Mouse (Mus musculus): ENCODE measurements around the gene Ube3a. TPM values are rescaled to one million over a fixed set of nuclear protein-coding genes. Genes with fewer than 3 reads are reported as not detected.

The Ube3a gene
- total and polyA plus RNA-seq, 3 experiments: 35.6 to 83.3 (median 45.5) TPM

- Histone ChIP-seq H3K36me3 (replicated peaks in 1 of 2; ENCODE audit: control insufficient read depth in 1 of 2, insufficient read depth in 1 of 2, low read length in 1 of 2) (no peaks in the 10 kb centered on the region), H3K9me3 (replicated peaks; ENCODE audit: low read length) (no peaks in the 10 kb centered on the region), H3K4me2 (ENCODE audit: insufficient read depth, low read depth, poor library complexity, severe bottlenecking) (no peak overlapping the region), H3K4me1 (ENCODE audit: control insufficient read depth in 1 of 2, insufficient read depth in 2 of 2) (0 out of 4 replicates have a peak, but pooled peaks cover 0 to under 1% of the 10 kb centered on the region in 2 experiments), H3K27ac (ENCODE audit: insufficient read depth, low read depth) (peak overlapping the region; percentile 94), H3K9ac (ENCODE audit: insufficient read depth, low read depth) (peak overlapping the region; percentile 92), H3K4me3 (replicated peaks in 1 of 3; ENCODE audit: low read depth in 2 of 3, low read length in 2 of 3, poor library complexity in 1 of 3) (peak overlapping the region; percentile 60 to 98 (median 94)), H3K27me3 (replicated peaks) (no peaks in the 10 kb centered on the region), H3K79me2 (replicated peaks; ENCODE audit: control insufficient read depth, extremely low read depth, insufficient read depth, poor library complexity, severe bottlenecking) (peaks cover 28% of the 10 kb centered on the region)
- in situ Hi-C loops (cut with MboI; ENCODE audit: low pct_ligation_motif_present, low pct_unique_long_range_greater_than_20kb, low sequenced_read_pairs) (no loop called here), dilution Hi-C loops (cut with MboI; ENCODE audit: extremely low pct_ligation_motif_present, extremely low pct_unique_long_range_greater_than_20kb, low sequenced_read_pairs) (no loop called here)
- no peak for DNase-seq (ENCODE audit: extremely low read depth)
- TF ChIP-seq CTCF (conservative IDR thresholded peaks at IDR 0.05 in 1 of 2, IDR thresholded peaks at IDR 0.05 in 1 of 2; ENCODE audit: low read depth in 2 of 2, low read length in 2 of 2) (peak in 1 of 2 experiments; percentile 30; a peak in 1 of 4 replicates), UBTF (IDR thresholded peaks at IDR 0.05; ENCODE audit: low read depth, low read length) (0 out of 2 replicates have a peak, but pooled peaks have one; percentile 19), USF1 (IDR thresholded peaks at IDR 0.05; ENCODE audit: low read depth, low read length) (no peak)
Observed at GRCm38 (mm10) chr7:59228866-59229182, 274 bp downstream of the Ube3a start.

- Histone ChIP-seq H3K9me3 (replicated peaks; ENCODE audit: low read length) (no peaks in the 10 kb centered on the region), H3K4me2 (ENCODE audit: insufficient read depth, low read depth, poor library complexity, severe bottlenecking) (no peak overlapping the region), H3K79me2 (replicated peaks; ENCODE audit: control insufficient read depth, extremely low read depth, insufficient read depth, poor library complexity, severe bottlenecking) (peaks cover 30% of the 10 kb centered on the region), H3K27ac (ENCODE audit: insufficient read depth, low read depth) (peak overlapping the region; percentile 94), H3K4me1 (ENCODE audit: control insufficient read depth in 1 of 2, insufficient read depth in 2 of 2) (0 out of 4 replicates have a peak, but pooled peaks cover 0 to 6% of the 10 kb centered on the region in 2 experiments), H3K27me3 (replicated peaks) (no peaks in the 10 kb centered on the region), H3K4me3 (replicated peaks in 1 of 3; ENCODE audit: low read depth in 2 of 3, low read length in 2 of 3, poor library complexity in 1 of 3) (peak overlapping the region; percentile 60 to 98 (median 94)), H3K36me3 (replicated peaks in 1 of 2; ENCODE audit: control insufficient read depth in 1 of 2, insufficient read depth in 1 of 2, low read length in 1 of 2) (no peaks in the 10 kb centered on the region), H3K9ac (ENCODE audit: insufficient read depth, low read depth) (peak overlapping the region; percentile 92)
- DNase-seq (ENCODE audit: extremely low read depth): peak; percentile 49
- TF ChIP-seq ZC3H11A (IDR thresholded peaks at IDR 0.05; ENCODE audit: low read depth, low read length) (no peak), MYC (IDR thresholded peaks at IDR 0.05; ENCODE audit: low read depth, low read length) (no peak), RAD21 (IDR thresholded peaks at IDR 0.05; ENCODE audit: low read depth, low read length) (no peak), SMC3 (IDR thresholded peaks at IDR 0.05; ENCODE audit: low read depth, low read length) (no peak), JUND (conservative IDR thresholded peaks at IDR 0.05; ENCODE audit: low read depth, low read length) (no peak), MAZ (IDR thresholded peaks at IDR 0.05; ENCODE audit: low read depth, low read length) (0 out of 2 replicates have a peak, but pooled peaks have one; percentile 3), BHLHE40 (IDR thresholded peaks at IDR 0.05; ENCODE audit: low read depth, low read length) (peak; percentile 19; the same call in 1 of the 2 replicates), MAFK (IDR thresholded peaks at IDR 0.05; ENCODE audit: insufficient replicate concordance, low read length) (no peak), MAX (IDR thresholded peaks at IDR 0.05; ENCODE audit: low read length) (0 out of 2 replicates have a peak, but pooled peaks have one; percentile 17), E2F4 (IDR thresholded peaks at IDR 0.05; ENCODE audit: insufficient replicate concordance, low read depth, low read length) (no peak), POLR2A (IDR thresholded peaks at IDR 0.05; ENCODE audit: low read depth, low read length) (0 out of 2 replicates have a peak, but pooled peaks have one; percentile 27), ZKSCAN1 (IDR thresholded peaks at IDR 0.05; ENCODE audit: borderline replicate concordance, low read depth, low read length) (no peak), NELFE (IDR thresholded peaks at IDR 0.05; ENCODE audit: low read depth, low read length) (0 out of 2 replicates have a peak, but pooled peaks have one; percentile 24), POLR2AphosphoS2 (IDR thresholded peaks at IDR 0.05; ENCODE audit: low read depth, low read length) (no peak), UBTF (IDR thresholded peaks at IDR 0.05; ENCODE audit: low read depth, low read length) (peak; percentile 45; the same call in 1 of the 2 replicates), EP300 (IDR thresholded peaks at IDR 0.05; ENCODE audit: low read length) (no peak), RCOR1 (conservative IDR thresholded peaks at IDR 0.05; ENCODE audit: low read depth, low read length) (no peak), HCFC1 (IDR thresholded peaks at IDR 0.05; ENCODE audit: low read depth, low read length) (no peak), CHD2 (IDR thresholded peaks at IDR 0.05; ENCODE audit: low read length) (peak; percentile 25; the same call in 1 of the 2 replicates)
- dilution Hi-C loops (cut with MboI; ENCODE audit: extremely low pct_ligation_motif_present, extremely low pct_unique_long_range_greater_than_20kb, low sequenced_read_pairs): no loop called here
- in situ Hi-C loops (cut with MboI; ENCODE audit: low pct_ligation_motif_present, low pct_unique_long_range_greater_than_20kb, low sequenced_read_pairs): no loop called here
Observed at GRCm38 (mm10) chr7:59229183-59229911, 797 bp downstream of the Ube3a start.
